Mouse (Mus musculus) T-cell, adult 66 days (primary cell): ENCODE measurements around the gene Sult1c2. TPM values are rescaled to one million over a fixed set of nuclear protein-coding genes. Genes with fewer than 3 reads are reported as not detected.

Experiments
- total RNA-seq, 2 experiments: library from RNA; stranded (reverse); gene quantifications; 3 replicates in 1 of 2; 4 replicates in 1 of 2; pipeline ENCODE4 v1.2.4; 2023

Gene Sult1c2
- not detected for total RNA-seq

GRCm38 (mm10) chr17:53846206-53846605, at the start of gene Sult1c2:
Gene Sult1c2 (minus strand): TSS chr17:53846339.

Other genes starting within 250 kb of the Sult1c2 start
- gene Sgo1, start 157.0 kb downstream of the Sult1c2 start, total RNA-seq: 1 to 10 TPM; 1.0 to 1.9 TPM
- gene Sult1c1, start 144.3 kb upstream of the Sult1c2 start, total RNA-seq: not detected